Mouse (Mus musculus) Muller cell, postnatal 12 days (primary cell): ENCODE measurements around the gene Igsf9.

Experiments
- DNase-seq: peaks from one replicate; pipeline ENCODE4 v3.0.0-alpha.2; 2015; ENCODE audit errors: inconsistent ontology term

Gene Igsf9

DNA sequence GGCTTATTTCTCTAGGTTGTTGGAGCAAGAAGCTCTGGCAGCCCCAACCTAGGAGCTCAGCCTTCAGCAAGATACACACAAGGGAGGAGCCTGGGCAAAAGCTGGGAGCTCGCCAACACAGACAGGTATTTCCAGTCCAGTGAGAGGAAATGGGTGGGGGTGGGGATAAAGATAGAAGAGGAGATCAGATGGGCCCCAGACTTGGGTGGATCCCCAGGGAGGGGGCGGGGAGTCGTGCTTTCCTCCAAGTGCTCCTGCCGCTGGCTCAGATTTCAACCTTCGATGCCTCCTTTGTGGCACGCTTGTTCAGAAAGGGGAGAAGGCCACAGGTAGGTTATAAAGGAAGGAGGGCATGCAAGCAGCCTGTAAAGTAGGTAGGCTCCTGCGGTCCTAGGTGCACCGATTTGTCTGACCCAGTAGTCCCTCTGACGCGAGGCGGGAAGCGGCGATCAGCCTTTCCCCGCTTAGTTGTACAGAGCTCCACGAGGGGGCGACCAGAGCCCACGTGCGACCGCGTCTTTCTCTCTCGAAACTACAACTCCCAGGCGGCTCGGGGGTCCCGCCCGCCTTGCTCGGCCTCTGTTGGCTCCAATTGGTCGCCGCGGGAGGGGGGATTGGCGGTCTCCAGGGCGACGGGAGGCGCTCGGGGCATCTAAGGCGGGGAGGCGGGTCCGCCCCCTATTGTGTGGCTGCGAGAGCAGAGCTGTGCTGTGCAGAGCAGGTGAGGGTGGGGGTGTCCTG is at the start of gene Igsf9:
Gene Igsf9, plus strand, starts transcription at position 249 of the 741 bp plus-strand sequence.
- DNase-seq = peak; percentile 97

DNA sequence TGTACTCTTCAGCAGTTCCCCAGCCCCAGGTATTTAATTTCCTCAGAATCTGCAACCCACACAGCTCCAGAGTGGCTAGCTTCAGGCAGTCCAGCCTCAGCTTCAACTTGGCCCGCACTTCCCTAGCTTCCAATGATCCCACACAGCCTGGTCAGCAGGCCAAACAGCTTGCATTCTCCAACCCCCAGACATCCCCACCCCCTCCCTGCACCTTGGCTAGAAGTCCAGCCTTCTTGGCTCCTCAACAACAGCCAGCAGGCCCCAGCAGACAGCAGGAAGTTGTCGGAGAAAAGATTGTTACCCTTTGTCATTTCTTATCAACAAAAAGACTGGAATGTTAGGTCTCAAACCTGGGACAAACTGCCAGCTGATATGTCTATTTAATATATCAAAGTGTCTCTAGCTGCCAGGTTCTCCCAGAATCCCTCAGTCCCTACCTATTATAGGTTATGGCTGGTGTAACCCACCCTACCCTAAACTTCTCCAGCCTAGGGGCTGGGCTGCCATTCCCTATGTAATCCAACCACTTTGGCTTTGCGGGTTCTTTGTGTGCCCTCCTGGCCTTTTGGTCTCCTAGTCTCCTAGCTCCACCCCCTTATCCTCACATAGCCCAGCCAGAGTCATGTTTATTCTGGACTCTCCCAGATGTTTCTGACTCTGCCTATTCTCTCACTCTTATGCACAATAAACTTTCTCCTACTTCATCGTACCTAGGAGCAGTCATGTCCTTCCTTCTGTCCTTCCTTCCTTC is 49.6 kb upstream of the Igsf9 start:
- peak; percentile 78 for DNase-seq

DNA sequence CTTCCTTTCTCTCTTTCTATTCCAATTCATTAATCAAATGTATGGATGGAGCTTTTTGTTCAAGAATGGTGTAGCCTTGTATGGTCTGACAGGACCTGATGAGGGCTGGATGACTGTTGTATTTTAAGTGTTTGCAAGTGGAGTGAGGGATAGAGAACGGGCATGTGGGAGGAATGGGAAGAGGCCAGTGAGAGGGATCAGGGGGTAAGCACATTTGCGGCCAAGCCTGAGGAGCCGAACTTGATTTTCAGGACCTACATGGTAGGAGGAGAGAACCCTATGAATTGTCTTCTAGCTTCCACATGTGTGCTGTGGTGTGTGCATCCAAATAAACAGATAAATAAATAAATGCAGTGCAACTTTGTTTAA is 49.0 kb upstream of the Igsf9 start:
- no peak for DNase-seq

DNA sequence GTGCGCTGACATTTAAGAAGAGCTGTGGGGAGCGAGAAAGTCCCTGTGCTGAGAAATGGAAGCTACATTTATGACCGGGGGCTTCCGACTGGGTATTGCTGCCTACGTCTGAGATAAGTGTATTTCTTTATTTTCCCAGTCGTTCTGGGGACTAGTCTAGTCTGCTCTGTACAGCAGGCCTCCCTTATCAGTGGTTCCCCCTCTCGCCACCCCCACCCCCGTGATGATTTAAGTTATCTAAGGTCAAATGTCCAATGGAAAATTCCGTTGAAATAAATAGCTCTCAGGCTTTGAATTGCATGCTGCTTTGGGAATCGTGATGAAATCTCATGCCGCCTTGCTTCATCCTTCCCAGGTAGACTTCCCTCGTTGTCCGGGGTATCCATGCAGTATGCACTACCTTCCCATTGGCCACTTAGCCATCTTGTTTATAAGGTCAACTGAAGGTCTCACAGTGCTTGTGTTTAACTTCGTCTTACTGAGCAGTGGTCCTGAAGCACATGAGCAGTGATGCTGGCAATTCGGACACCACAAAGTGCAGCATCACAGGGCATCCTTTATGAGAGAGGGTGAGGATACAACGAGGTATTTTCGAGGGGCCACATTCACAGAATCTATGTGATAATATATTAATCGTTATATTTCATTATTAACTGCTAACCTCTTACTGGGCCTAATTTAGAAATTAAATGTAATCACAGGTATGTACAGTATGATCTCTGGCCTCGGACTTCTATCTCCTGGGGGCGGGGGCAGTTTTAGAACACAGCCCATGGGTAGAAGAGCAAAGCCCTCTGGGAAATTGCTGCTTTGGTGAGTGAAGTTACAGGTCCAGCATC is 48.4 kb upstream of the Igsf9 start:
- DNase-seq = no peak

DNA sequence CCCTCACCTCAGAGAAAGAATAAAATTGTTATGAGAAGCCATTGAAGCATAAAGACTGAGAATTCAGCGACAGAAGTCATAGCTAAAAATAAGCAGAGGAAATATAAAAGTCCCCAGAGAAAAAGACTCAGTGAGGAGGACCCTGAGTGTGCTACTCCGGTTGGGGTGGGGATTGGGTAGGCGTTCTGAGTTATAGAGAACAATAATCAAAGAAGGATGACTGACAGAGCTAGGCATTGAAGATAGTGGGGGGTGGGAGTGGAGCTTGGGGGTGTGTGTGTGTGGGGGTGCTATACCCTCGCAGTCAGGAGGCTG is 47.8 kb upstream of the Igsf9 start:
- no peak for DNase-seq

DNA sequence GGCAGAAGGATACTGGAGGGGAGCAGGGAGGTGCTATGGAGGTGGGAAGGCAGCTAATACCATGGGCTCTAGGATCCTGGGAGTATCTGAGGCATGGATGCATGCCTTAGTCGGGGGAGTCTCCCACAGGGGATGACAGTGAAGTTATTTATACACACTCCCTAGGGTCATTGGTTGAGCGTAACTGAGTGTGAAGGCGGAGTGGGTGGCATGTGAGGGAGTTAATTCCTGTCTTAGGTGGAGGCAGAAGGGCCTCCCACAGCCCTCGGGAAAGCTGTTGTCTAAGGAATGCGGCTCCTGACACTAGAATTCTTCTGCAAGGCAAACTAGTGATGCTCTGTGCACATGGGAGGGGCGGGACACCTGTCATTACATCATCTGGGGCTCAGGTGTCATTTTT is 44.8 kb upstream of the Igsf9 start:
- no peak for DNase-seq

DNA sequence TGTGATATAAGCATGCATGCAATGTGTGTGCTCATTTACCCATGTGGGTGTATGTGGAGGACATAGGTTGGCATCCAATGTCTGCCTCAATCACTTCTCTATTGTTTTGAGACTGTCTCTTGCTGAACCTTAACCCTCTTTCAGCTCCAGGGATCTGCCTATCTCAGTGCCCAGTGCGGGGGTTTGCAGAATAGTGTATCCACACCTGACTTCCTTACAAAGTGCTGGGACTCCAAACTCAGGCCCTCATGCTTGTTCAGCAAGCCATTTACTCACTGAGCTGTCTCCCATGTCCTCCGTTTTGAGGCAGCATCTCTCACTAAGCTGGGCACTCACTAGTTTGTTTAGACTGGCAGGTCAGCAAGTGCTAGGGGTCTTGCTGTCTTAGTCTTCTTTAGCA is 43.0 kb upstream of the Igsf9 start:
- no peak for DNase-seq

DNA sequence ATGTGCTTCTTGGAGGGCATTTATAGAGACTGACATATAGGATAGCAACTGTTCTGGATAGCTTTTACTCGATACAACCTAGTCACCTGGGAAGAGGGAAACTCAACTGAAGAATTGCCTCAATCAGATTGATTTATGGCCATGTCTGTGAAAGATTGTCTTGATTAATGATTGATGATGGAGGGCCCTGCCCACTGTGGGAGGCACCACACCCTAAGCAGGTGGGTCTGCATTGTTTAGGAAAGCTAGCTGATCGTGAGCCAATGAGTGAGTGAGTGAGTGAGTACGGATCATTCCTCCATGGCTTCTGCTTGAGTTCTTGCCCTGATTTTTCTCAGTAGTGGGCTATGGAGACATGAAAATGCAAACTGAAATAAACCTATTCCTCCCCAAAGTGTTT is 41.1 kb upstream of the Igsf9 start:
- no peak for DNase-seq

DNA sequence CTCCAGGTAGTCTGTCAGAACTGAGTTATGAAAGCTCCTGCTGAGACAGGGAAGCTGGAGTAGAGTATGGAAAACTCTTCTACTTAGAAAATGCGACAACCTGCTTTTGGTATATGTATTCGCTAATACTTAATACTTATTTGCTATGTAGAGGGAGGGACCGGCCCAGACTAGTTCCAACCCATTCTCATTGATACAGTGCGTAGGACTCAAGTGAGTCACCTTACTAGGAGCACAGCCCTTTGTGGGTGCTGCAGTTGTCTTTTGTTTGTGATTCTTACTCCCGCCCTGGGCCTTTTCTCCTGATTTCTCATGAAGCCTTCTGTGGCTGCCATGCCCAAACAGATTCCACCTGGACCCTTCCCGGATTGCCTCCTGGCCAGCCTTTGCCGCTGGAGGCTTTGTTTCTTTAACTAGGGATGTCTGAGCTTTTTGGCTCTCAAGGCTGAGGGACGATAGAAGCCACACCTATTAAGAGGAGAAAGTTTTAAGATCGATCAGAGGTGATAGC is 39.6 kb upstream of the Igsf9 start:
- DNase-seq = no peak

DNA sequence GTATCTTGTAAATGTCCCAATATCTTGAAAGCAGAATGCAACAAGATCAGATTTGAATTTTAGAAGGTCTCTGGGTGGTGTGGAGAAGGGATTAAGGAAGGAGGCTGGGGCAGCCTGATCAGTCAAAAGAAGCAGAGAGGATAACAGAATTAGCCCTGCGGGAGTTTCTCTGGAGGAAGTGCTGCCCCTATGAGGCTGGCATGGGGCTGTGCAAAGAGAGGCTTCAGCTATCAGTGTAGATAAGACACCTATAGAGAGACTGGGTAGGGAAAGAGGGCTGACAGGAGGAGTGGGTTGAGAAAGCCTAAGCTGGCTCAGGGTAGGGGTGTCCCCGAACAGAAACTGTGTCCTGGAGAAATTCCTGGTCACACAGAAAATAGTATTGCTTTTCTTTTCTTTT is 31.4 kb upstream of the Igsf9 start:
- no peak for DNase-seq

DNA sequence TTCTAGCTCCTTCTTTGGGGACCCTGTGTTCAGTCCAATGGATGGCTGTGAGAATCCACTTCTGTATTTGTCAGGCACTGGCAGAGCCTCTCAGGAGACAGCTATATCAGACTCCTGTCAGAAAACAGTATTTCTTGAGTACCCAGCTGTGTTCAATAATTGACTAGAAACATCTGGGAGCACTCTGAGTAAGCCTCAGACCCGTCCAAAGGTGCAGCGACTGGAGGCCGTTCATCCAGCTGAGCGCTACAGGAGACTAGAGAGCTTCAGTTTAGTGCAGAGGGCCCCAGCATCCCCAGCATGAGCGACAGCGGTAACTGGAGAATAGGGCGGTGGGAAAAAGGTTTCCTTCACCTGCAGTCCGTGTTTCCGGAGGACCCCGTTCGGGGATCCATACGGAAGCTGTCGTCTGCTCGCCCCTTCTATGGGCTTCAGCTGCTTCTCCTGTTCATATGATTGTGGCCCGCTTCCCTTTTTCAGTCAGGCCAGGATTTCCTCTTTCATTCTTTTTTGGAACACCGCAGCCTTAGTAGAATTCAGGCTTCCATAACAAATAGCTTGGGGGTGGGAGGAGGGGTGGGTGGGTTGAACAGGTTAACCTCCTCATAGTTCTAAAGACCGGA is 30.6 kb upstream of the Igsf9 start:
- no peak for DNase-seq

DNA sequence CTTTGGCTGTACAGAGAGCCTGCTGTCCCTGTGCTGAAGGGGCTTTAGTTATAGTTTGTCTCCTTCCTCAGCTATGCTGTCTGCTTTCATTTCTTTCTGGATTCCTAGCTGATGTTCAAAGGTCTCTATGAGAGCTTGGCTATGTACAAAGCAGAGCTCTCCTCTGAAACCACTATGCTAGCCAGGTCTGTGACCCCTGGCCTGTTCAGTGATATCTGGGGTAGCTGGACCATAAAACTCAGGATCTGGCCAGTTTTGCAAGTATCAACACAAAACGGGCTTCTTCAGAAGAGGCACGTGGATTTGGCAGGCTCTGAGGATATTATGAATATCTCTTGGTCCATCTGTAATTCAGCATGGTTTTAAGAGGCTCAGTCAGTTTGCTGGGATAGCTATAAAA is 28.7 kb upstream of the Igsf9 start:
- DNase-seq = no peak

DNA sequence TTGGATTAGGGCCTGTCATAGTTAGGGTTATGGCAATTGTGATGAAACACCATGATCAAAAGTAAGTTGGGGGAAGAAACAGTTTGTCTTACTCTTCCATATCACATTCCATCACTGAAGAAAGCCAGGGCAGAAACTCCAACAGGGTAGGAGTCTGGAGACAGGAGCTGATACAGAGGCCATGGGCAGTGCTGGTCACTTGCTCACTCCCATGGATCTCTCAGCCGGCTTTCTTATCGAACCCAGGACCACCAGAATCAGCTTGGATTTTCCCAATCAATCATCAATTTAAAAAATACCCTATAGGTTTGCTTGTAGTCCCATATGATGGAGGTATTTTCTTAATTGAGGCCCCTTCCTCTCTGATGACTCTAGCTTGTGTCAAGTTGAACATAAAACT is 27.8 kb upstream of the Igsf9 start:
- no peak for DNase-seq

DNA sequence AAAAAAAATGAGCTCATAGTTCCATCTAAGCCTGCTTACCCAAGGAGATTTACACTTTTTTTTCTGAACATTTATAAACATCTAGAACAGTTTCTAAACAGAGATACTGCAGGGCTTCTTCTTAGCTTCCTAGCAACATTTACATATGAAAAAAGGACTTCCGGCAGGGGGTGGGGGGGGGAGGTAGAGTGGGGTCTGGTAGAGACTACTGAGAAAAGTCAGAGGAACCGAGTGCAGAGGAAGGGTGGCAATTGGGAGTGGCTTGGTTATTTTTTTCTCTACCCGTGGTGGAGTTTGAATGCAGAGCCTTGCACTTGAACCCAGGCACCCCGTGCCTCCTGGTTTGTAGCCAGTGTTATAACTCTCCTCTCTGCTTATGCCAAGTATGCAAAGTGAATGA is 26.2 kb upstream of the Igsf9 start:
- no peak for DNase-seq

DNA sequence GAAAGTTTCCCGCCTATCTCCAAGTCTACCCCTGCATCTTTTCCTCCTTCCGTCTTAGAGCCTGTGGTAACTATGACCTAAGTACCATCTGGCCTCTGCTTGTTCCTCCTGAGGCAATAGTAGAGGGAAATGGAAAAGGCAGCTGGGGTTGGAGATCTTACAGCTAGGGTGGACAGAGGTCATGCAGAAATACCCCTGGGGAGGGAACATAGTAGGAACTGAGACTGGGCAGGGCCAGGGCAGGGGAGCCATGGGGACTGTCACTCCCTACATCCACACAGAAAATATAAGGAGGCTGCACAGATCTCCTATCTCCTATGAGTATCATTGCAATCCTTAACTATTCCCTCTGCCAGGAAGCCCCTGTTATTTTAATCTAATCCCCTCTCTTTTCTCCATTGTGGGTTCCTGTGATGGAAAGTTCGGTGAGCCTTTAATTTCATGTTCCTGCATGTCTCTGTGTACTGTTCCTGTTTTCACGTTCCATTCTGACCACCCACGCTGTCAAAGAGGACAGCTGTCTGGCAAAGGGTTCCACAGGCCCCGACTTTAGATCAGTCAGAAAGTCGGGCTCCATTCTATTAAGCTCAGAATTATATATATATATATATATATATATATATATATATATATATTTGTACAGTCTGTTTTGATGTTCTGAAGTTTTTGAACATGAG is 25.4 kb upstream of the Igsf9 start:
- DNase-seq = no peak

DNA sequence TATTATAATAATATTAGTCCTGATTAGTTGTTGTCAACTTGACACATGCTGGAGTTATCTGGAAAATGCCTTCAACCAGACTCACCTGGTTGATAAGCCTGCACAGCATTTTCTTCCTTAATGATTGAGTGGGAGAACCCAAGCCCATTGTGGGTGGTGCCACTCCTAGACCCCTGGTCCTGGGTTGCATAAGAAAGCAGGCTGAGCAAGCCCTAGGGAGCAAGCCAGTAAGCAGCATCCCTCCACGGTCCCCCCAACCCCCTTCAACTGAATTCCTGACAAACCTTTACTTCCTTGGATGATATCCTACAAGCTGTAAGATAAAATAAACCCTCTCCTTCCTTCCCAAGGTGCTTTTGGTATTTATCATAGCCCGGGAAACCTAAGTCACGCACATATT is 24.4 kb upstream of the Igsf9 start:
- no peak for DNase-seq

DNA sequence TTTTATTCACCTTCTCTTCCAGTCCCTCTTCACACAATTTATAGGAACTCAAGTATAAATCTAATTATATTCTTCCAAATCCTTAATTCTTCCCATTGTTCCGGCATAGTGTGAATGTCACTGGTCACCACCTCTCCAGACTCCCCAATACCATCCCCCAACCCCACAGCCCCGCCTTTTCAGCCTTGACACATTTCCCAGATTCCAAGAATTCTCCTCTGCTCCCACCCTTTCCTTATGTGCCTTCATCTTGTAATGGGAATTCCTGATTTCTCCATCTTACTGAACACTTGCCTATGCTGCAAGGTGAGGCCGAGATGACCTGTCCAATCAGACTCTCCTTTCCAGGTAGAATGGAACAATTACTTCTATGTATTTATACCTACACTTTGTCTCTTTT is 23.5 kb upstream of the Igsf9 start:
- no peak for DNase-seq

DNA sequence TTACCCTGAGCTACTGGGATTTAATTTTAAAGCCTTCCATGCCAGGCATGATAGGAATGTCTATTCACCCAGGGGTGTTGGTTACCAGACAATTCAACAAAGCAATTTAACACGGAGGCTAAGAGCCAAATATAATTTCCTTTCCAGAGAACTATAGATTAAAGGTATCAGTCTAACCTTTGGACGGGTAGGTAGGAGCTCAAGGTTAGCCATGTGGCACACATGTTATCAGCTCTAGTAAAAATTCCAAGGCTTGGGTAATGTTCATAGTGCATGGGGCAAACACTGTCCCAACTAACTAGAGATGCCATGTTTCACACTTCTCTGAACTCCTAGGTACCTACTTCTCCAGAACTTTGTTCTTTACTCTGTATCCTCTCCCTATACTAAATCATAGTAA is 20.0 kb upstream of the Igsf9 start:
- DNase-seq = no peak

DNA sequence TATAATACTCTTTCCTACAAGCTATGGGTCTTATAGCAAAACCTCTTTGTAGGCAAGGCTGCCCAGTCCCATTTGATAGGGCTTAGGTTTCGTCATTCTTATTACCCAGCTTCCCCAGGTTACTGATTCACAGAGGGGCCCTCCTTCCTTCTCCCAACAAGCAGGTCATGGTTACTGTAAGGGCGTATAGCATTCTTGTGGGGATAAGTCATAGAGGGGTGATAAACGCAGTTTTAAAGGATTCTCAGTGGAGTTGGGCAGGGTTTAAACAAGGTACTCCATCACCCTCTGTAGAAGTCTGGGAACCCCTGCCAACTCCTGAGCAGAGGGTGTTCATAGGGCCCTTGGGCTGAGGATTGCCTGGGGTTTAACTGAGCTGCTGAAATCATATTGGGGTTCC is 19.1 kb upstream of the Igsf9 start:
- no peak for DNase-seq

DNA sequence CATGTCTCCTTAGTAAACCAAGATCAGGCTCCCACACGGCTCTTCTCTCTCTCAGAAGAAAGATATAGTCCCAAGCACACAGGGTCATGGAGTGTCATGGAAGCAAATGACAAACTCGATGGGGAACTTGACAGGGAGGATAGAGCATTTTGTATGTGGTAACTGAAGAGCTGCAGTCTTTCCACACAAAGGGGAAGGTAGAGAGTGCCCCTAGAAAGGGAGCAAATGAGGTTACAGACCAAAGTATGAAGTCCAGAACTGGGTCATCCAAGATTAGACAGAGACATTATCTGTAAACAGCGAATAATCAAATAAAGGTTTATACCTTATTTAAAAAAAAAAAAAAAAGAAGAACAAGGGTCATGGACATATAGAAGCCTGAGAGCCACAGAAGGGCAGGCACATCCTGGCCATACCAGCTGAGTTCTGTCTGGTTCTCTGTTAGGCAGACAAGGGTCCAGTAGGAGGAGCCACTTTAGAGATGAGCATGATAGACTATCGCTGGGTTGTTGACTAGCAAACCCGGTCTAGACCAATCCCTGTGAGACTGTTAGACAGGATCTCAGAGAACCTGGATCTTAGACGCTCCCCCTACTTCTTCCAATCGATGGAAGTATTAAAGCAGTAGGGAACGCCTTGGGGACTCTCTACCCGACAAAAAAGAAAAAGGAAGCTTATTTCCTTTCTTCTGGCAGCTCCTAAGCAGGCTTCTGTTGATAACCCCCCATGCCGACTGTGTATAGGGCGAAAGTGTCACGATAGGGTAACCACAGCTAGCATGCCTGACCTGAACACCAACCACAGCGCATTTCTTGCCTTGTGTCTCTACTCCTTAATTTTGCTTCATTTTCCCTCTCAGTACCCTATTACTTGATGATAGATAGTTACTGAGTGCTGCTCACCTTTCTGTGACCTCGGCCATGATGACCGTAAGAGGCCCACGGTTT is 17.9 kb upstream of the Igsf9 start:
- no peak for DNase-seq
